Mouse (Mus musculus): Measurements from ENCODE around the gene Flrt3. TPM values are rescaled to one million over a fixed set of nuclear protein-coding genes. Genes with fewer than 3 reads are reported as not detected.

The Flrt3 gene
- polyA plus RNA-seq, 1 experiment from 2014 or later: 86.0 TPM

DNA sequence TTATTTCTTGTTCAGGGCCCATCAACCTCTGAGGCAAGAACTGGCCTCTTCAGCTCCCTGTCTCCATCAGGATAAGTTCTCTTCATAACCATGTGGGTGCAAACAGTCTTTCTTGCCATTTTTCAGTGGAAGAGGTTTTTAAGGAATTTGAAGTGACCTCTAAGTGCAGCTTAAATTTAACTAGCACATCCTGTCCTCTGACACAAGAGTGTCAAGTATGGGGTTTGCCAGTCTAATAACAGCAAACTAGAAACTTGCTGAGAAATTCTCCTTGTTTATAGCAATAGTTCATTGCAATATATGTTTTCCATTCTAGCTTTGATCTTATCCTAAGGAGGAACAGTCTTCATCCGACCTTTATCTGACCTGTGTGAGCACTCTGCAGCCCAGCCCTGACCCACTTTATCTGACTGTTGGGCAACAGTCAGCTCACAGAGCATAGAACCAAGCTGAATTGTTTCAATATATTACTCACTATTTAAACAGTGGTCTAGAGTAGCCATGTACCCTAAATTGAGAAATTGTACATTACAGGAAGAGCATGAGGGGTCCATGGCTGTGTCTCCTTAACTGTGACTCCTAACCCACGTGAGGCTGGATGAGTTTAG, 49.4 kb downstream of the Flrt3 start:
- H3K9ac ChIP-seq: no peak overlapping the region
- 65% methylated on average over 2 of the region's 2 CpGs for WGBS
- H3K36me3 ChIP-seq: no peaks in the 10 kb centered on the region
- ATAC-seq (ENCODE audit: insufficient number of reproducible peaks, insufficient read depth, low FRiP score, low TSS enrichment): peak; percentile 28; the same call in 1 of the 2 replicates
- H3K27ac ChIP-seq: no peak overlapping the region
- no peaks in the 10 kb centered on the region for H3K27me3 ChIP-seq
- H3K9me3 ChIP-seq: no peaks in the 10 kb centered on the region
- H3K4me1 ChIP-seq: no peaks in the 10 kb centered on the region
- no peak overlapping the region for H3K4me2 ChIP-seq (replicated peaks)
- H3K4me3 ChIP-seq: no peak overlapping the region

DNA sequence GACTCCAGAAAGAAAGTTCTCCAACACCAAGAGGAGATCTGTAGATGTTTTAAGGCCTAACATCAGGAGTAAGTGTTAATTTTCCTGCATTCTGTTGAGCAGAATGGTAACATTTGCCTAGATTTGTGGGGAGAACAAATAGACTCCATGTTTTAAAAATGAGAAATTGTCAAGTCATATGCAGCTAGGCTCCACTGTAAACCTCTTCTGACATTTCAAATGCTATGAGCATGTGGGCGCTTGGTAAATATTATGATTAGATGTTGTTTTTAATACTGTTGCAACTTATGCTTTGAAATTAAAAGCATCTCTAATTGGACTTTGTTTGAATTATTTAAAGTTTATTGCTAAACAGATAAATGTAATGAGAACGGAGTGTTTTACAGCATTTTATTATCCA, 55.8 kb downstream of the Flrt3 start:
- H3K36me3 ChIP-seq: no peaks in the 10 kb centered on the region
- no peak overlapping the region for H3K4me2 ChIP-seq (replicated peaks)
- no peak overlapping the region for H3K27ac ChIP-seq
- H3K4me3 ChIP-seq: no peak overlapping the region
- H3K9ac ChIP-seq: no peak overlapping the region
- no peaks in the 10 kb centered on the region for H3K4me1 ChIP-seq
- no peaks in the 10 kb centered on the region for H3K27me3 ChIP-seq
- no peaks in the 10 kb centered on the region for H3K9me3 ChIP-seq
- ATAC-seq (ENCODE audit: insufficient number of reproducible peaks, insufficient read depth, low FRiP score, low TSS enrichment): no peak
- WGBS: 90% methylated on average over 2 of the region's 2 CpGs

All from embryonic facial prominence, embryonic 12.5 days (tissue).